Mouse (Mus musculus) testis, adult 2 months (tissue): Measurements from ENCODE around the gene U2surp. TPM values are rescaled to one million over a fixed set of nuclear protein-coding genes. Genes with fewer than 3 reads are reported as not detected.

Source experiments
- H3K27ac ChIP-seq: fragments of 200-500 bp; 2 replicates; pipeline ENCODE4 v1.5.1; 2012; ENCODE audit warnings: low read depth, low read length; ENCODE audit not compliant: control insufficient read depth, insufficient read depth
- H3K27me3 ChIP-seq: fragments of 200-500 bp; 2 replicates; pipeline ENCODE4 v1.6.1; 2012; ENCODE audit warnings: mild to moderate bottlenecking, low read length, moderate library complexity; ENCODE audit not compliant: control insufficient read depth, insufficient read depth
- H3K36me3 ChIP-seq: fragments of 200-500 bp; 2 replicates; pipeline ENCODE4 v1.6.1; 2012; ENCODE audit warnings: mild to moderate bottlenecking, low read length; ENCODE audit not compliant: control insufficient read depth, insufficient read depth
- H3K4me1 ChIP-seq: fragments of 200-500 bp; 2 replicates; pipeline ENCODE4 v1.6.1; 2012; ENCODE audit warnings: low read length; ENCODE audit not compliant: control insufficient read depth, insufficient read depth
- H3K4me3 ChIP-seq: fragments of 200-500 bp; 2 replicates; pipeline ENCODE4 v1.5.1; 2012; ENCODE audit warnings: low read depth, mild to moderate bottlenecking, low read length, moderate library complexity, mixed read lengths; ENCODE audit not compliant: control insufficient read depth
- CTCF ChIP-seq: fragments of 200-500 bp; IDR thresholded peaks from 2 replicates; pipeline ENCODE4 v1.5.1; 2012; ENCODE audit warnings: low read depth, mild to moderate bottlenecking, inconsistent platforms, low read length, moderate library complexity; ENCODE audit not compliant: control insufficient read depth, insufficient read depth, insufficient replicate concordance
- POLR2A ChIP-seq: fragments of 200-500 bp; IDR thresholded peaks from 2 replicates; pipeline ENCODE4 v1.6.1; 2012; ENCODE audit warnings: low read depth, mild to moderate bottlenecking, inconsistent platforms, low read length, moderate library complexity; ENCODE audit not compliant: control insufficient read depth
- polyA plus RNA-seq: library from polyadenylated mRNA; depleted of rRNA; stranded (reverse); fragments of >200 nt; gene quantifications from 2 replicates; pipeline ENCODE4 v1.2.3, GENCODE M21; 2012

U2surp gene
- polyA plus RNA-seq, 1 experiment = 4.0 TPM

DNA sequence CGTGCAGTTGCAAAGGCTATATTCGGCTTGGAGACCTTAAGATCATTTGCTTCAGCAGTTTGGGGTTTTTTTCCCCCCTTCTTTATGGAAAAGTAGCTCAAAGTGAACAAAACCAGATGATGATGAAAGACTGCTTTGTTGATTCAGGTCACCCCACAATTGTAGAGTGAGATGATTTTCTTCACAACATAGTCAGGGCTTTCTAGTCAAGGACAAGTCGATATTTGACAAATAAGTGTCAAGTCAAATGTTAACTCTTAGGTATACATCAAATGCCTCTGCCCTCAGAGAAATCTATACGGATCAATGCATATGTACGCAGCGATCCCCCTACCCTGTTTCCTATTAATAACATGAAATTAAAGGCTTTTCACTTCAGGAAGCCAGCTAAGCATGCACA, 30.7 kb upstream of the U2surp start:
- H3K4me1 ChIP-seq = no peaks in the 10 kb centered on the region
- no peaks in the 10 kb centered on the region for H3K27me3 ChIP-seq
- H3K4me3 ChIP-seq = peak overlapping the region; percentile 62; the same call in 1 of the 2 replicates
- no peaks in the 10 kb centered on the region for H3K36me3 ChIP-seq
- H3K27ac ChIP-seq = no peak overlapping the region
- TF ChIP-seq CTCF (no peak), POLR2A (no peak)

DNA sequence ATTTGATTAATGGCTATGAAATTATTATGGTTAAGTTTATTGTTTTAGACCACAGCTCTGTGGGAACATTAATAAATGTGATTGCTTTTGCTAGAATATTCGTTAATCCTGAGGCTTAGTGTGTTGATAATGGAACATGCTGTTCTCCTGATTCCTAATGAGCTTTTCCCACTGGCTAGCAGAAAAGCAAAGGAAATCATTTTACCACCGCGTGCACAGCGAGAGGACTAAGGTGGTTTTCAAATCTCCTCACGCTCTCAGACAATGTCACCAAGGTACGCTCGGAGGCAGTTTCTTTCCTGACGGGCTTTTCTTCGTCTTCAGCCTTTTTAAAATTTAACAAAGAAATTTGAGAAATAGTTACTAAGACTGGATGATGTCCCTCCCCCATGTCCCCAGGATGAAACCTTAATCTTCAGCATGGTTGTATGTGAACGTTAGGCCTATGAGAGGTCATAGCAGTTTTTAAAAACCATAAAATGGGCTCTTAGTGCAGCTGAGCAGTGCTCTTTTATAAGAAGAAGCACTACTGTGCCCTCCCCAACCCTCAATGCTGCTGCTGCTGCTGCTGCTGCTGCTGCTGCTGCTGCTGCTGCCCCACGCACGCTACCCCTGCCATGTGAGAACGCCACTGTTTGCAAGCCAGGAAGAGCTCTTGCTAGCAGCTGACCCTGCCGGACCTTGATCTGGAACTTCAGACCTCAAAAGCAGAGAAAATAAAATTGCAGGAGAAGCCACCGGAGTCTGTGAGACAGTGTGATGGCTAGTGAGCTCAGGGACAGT, 30.0 kb upstream of the U2surp start:
- TF ChIP-seq POLR2A = no peak
- no peak for TF ChIP-seq CTCF
- Histone ChIP-seq H3K4me3 (no peak overlapping the region), H3K4me1 (no peaks in the 10 kb centered on the region), H3K36me3 (no peaks in the 10 kb centered on the region), H3K27me3 (no peaks in the 10 kb centered on the region), H3K27ac (no peak overlapping the region)

DNA sequence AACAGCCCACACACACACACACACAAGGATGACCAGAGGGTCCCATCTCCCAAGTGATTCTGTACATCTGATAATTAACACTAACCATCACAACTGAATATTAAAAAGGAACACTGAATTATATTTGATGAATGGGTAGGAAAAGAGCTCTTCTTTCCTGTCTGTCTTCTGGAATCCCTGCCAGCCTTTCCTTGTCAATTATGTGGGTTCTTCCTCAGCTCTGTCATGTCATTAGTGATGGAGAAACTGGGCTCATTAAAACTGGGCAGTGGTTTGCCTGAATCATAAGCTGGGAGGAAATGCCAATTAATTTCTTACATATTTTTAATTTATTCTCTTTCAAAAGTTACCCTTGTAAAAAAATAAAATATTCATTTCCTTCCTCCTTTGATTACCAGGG, 29.4 kb upstream of the U2surp start:
- no peak for TF ChIP-seq POLR2A
- TF ChIP-seq CTCF = no peak

DNA sequence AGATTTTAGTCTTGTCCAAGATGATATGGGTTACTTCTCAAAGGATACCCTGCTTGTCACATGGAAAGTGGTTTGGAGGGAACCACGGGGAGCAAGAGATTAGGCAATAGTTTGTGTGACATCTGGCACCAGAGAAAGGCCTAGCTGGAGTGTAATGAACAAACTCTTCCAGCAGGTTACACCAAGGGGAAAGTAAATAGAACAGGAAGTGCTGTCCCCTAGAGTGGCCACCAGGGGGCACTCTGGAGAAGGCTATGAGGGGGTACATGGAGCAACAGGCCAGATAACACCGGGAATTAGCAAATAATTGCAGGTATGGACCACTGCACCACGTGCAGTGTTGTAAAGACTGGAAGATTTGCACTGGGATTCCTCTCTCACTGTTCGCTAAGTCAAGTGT, 28.7 kb upstream of the U2surp start:
- Histone ChIP-seq H3K36me3 (no peaks in the 10 kb centered on the region), H3K4me3 (no peak overlapping the region), H3K27ac (no peak overlapping the region), H3K27me3 (no peaks in the 10 kb centered on the region), H3K4me1 (no peaks in the 10 kb centered on the region)
- peak; percentile 83; the same call in 1 of the 2 replicates for TF ChIP-seq CTCF
- no peak for TF ChIP-seq POLR2A

More for the DNA sequence above, 29.4 kb upstream of the U2surp start:
- no peaks in the 10 kb centered on the region for H3K4me1 ChIP-seq
- no peak overlapping the region for H3K4me3 ChIP-seq
- H3K27me3 ChIP-seq = no peaks in the 10 kb centered on the region
- no peak overlapping the region for H3K27ac ChIP-seq
- no peaks in the 10 kb centered on the region for H3K36me3 ChIP-seq

DNA sequence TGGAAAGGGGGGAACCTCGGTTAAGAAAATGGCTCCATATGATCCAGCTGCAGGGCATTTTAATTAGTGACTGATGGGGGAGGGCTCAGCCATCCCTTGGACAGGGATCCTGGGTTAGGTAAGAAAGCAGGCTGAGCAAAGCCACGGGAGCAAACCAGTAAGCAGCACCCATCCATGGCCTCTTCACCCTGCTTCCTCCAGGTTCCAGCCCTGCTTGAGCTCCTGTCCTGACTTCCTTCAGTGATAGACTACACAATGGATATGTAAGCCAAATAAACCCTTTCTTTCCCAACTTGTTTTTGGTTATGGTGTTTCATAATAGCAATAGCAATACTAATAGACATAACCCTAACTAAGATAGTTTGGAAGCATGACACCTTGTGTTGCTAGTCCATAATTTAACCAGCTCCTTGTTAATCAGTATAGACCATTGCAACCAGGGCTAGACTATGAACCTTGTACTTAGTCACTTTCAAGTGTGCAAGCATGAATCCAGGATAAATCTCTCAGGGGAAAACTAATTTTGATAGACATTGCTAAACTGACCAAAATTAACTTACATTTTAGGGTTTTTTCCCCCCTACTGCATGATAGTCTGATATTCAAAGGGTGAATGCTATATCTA, 27.5 kb upstream of the U2surp start:
- no peak overlapping the region for H3K27ac ChIP-seq
- H3K4me3 ChIP-seq = no peak overlapping the region
- no peaks in the 10 kb centered on the region for H3K4me1 ChIP-seq
- no peaks in the 10 kb centered on the region for H3K27me3 ChIP-seq
- H3K36me3 ChIP-seq = no peaks in the 10 kb centered on the region
- no peak for TF ChIP-seq CTCF
- TF ChIP-seq POLR2A = no peak

DNA sequence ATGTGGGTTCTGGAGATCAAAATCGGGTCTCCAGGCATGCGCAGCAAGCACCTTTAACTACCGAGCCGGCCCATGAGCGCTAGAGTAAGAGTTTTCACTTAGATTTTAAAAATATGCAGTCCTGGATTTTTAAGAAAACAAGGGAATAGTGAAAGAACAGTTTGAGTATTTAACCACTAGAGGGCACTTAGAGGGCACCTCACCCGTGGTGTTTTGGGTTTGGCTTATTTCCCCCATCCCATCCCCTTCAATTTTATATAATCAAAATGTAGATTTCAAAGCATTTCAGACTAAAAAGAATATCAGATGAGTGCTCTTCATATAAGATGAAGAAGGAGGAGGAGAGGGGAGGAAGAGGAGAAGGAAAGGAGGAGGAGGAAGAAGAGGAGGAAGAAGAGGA, 22.0 kb upstream of the U2surp start:
- no peak overlapping the region for H3K27ac ChIP-seq
- TF ChIP-seq POLR2A = no peak
- no peak for TF ChIP-seq CTCF
- H3K4me1 ChIP-seq = no peaks in the 10 kb centered on the region
- no peaks in the 10 kb centered on the region for H3K27me3 ChIP-seq
- H3K36me3 ChIP-seq = no peaks in the 10 kb centered on the region
- H3K4me3 ChIP-seq = no peak overlapping the region

DNA sequence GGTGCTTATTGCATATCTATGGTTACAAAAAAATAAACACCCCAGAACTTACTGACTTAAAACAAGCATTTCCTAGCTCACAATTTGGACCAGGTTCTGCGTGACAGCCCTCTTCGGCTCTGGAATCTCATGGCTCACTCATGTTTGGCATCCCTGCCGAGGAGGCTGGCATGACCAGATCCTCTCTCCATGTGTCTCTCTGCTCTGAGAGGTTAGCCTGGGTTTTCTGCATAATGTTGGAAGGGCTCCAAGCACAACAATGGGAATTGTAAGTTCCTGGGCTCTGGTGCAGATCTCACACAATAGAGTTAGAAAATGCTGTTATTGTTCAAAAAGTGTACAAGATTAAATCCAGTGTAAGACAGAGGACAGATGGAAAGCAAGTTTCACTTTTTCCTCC, 19.3 kb upstream of the U2surp start:
- Histone ChIP-seq H3K4me1 (no peaks in the 10 kb centered on the region), H3K36me3 (no peaks in the 10 kb centered on the region), H3K4me3 (no peak overlapping the region), H3K27ac (no peak overlapping the region), H3K27me3 (no peaks in the 10 kb centered on the region)
- no peak for TF ChIP-seq POLR2A
- no peak for TF ChIP-seq CTCF
